Mouse (Mus musculus) heart, adult 2 months (tissue): ENCODE results near the gene Drap1.
A peak's percentile ranks its signal among the peaks of the same experiment; 100 is the strongest.

Experiments used
- CTCF ChIP-seq: fragments of 200-600 bp; IDR thresholded peaks from 2 replicates; pipeline ENCODE4 v1.8.1; 2022; ENCODE audit warnings: antibody characterized with exemption, mild to moderate bottlenecking, moderate library complexity
- EP300 ChIP-seq: fragments of 200-500 bp; IDR thresholded peaks from 2 replicates; pipeline ENCODE4 v1.6.1; 2011; ENCODE audit warnings: low read depth, low read length, control low read depth; ENCODE audit not compliant: insufficient read depth
- POLR2A ChIP-seq: fragments of 200-500 bp; IDR thresholded peaks from 2 replicates; pipeline ENCODE4 v1.6.1; 2011; ENCODE audit warnings: mild to moderate bottlenecking, low read depth, low read length, control low read depth; ENCODE audit not compliant: insufficient read depth

GRCm38 (mm10) chr19:5472857-5473256 is 48.1 kb upstream of the Drap1 start:
- TF ChIP-seq EP300 (no peak), CTCF (peak; percentile 56), POLR2A (no peak)
